Mouse (Mus musculus): ENCODE measurements at regions not wholly inside any gene's neighbourhood (a gene's known extent, or its start where the extent isn't known, plus 50 kb on each side); places are given as distances from the start of the nearest gene placed in this dataset.

GRCm38 (mm10) chr7:136083005-136083404, 366.8 kb upstream of the Mki67 start:
- no peak for DNase-seq (ENCODE audit: low spot score in 2 of 2)

DNA sequence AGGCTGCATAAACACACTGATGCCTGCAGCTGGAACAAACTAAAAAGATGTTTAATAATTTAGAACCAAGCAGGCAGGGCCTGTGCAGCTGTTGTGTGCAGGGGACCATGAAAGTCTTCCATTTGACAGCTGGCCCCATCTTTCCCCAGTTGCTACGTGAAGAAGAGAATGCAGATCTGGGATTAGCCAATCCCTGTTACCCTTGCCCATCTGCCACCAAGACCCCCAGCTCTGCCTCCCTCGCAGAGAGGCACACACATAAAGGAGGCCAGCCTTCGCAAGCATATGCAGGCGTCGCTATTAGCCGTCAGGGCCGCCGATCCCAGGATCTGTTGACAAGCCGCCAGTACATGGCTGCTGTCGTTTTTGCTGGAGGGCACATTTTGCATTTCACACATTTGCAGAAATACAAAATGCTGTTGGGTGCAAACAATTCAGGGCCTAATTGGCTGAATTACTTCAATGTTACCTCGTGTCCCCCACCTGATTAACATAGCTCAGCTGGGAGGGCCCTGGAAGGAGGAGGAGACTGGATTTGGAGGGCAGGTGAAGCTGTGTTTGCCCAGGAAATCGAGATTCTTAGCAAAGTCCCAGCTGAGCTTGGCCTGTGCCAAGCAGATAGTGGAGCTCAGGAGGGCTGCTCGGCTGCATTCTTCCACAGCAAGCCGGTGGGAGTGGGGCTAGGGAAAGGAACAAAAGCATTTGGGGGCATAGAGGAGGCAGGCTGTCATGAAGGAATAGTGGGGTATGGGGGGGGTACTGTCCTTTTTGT, 367.6 kb upstream of the Mki67 start:
- no peak for DNase-seq (ENCODE audit: low spot score in 2 of 2)

DNA sequence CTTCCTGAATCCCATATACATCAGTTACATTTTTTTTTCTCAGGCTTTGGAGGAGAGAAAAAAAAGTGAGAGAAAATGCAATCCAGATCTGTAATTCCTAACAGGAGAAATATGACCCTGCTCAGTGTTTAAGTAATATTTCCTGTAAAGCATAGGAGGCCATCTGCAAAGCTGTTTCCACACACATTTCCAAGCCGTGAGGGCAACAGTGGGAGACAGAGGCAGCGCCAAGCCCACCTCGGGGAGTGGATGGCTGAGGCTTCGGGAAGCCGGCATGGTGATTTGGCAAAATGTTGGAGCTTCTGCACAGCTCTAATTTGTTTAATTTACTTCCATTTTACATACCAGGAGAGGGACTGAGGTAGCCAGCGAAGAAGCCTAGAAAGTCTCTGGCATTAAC, 372.6 kb upstream of the Mki67 start:
- DNase-seq (ENCODE audit: low spot score in 2 of 2) = no peak

DNA sequence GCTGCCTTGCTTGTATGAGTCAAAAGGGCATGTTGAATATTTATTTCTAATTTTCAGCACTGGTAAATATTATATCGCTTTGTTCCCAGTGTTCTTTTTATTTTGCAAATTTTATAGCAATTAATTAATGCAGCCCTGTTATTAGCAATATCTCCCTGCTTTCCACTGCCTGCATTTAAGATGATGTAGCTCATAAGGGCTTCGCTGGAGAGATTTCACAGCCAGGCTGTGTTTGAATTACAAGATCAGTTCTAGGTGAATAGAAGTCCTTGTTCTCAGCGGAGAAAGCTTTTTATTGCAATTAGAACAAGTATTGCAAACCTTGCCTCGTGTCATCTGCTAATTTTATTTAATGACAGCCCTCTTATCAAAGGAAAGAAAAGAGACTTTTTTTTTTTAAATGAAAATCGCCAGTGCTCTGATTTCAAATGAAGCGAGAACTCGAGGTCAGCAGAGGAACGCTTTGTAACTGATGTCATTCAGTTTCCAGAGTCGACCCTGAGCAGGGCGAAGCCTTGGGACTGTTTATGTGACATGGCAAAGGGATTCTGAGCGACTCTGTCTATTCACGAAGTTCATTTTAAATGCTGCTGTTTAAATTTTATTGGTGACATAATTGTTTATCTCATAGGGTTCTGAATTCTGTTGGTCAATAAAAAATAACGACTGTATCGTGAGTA, 378.7 kb upstream of the Mki67 start:
- no peak for DNase-seq (ENCODE audit: low spot score in 2 of 2)

GRCm38 (mm10) chr7:136104021-136104420, 387.9 kb upstream of the Mki67 start:
- no peak for DNase-seq (ENCODE audit: low spot score in 2 of 2)

GRCm38 (mm10) chr7:136112163-136112562, 396.0 kb upstream of the Mki67 start:
- DNase-seq (ENCODE audit: low spot score in 2 of 2) = no peak

- DNase-seq (ENCODE audit: low spot score in 2 of 2) = no peak
These were observed 404.8 kb upstream of the Mki67 start for GRCm38 (mm10) chr7:136120930-136121329.

GRCm38 (mm10) chr7:136121406-136121805, 405.2 kb upstream of the Mki67 start:
- DNase-seq (ENCODE audit: low spot score in 2 of 2) = no peak

DNA sequence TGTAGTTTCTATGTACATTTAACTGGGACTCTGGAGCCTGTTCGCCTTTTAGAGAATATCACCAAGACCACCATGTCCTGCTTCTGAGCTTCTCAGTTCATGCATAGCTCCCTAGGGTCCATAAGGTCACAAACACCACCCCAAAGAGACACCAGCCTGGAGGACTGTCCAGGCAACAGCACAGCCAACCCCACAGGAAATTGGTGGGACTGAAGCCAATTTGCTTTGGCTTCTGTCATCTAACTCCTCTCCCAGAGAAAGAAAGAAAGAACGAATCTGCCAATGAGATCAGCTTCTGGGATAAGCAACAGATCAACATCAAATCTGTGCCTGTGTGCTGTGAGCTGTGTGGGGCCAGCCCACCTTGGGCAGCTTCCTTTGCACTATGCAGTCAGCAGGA, 408.6 kb upstream of the Mki67 start:
- DNase-seq (ENCODE audit: low spot score in 2 of 2) = no peak

DNA sequence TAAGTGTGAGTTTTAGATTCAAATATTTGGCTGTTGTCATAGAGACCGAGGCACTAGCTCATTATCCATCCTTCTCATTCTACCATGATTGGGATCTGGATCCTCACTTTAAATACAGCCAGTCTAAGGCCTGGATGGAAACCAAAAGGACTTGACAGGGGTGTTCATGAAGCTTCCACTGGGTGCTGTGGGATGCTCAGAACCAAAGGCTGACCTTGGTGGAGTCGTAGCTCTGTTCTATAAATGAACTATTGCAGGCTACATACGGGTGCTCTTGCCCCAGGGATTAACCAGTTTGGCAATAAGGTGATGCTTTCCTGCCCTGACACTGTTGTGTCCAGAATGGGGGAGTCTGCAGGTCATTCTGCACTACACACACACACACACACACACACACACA, 410.2 kb upstream of the Mki67 start:
- no peak for DNase-seq (ENCODE audit: low spot score in 2 of 2)

GRCm38 (mm10) chr7:136127576-136127975, 411.4 kb upstream of the Mki67 start:
- DNase-seq (ENCODE audit: low spot score in 2 of 2) = no peak

- peak in 1 of 2 experiments; percentile 26 for DNase-seq (ENCODE audit: low spot score in 2 of 2)
These were observed 413.6 kb upstream of the Mki67 start for GRCm38 (mm10) chr7:136129721-136130123.

GRCm38 (mm10) chr7:136130666-136131239, 414.6 kb upstream of the Mki67 start:
- no peak for DNase-seq (ENCODE audit: low spot score in 2 of 2)

- DNase-seq (ENCODE audit: low spot score in 2 of 2) = no peak
These were observed 416.8 kb upstream of the Mki67 start for GRCm38 (mm10) chr7:136132976-136133375.

GRCm38 (mm10) chr7:136136666-136137065, 420.5 kb upstream of the Mki67 start:
- DNase-seq (ENCODE audit: low spot score in 2 of 2) = no peak

DNA sequence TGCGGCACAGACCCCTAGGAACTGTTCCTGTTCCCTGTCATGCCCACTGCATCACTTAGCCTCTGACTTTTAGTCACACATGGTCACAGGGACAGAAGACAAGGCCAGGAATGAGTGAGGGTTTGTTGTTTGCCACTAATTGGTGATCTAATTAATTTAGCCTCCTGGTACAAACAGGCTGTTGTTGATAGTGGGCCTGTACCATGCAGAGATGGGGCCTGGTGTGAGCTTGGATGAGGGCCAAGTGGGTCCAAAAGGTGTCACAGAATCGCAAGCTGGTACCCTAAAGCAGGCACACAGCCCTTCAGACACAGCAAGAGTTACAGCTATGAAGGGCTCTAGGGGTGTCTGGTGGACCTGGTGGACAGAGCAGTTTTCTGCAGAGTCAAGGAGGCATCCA, 421.2 kb upstream of the Mki67 start:
- DNase-seq (ENCODE audit: low spot score in 2 of 2) = no peak

- DNase-seq (ENCODE audit: low spot score in 2 of 2) = no peak
These were observed 421.9 kb upstream of the Mki67 start for GRCm38 (mm10) chr7:136137831-136138602.

GRCm38 (mm10) chr7:136142832-136143231, 426.7 kb upstream of the Mki67 start:
- no peak for DNase-seq (ENCODE audit: low spot score in 2 of 2)

DNA sequence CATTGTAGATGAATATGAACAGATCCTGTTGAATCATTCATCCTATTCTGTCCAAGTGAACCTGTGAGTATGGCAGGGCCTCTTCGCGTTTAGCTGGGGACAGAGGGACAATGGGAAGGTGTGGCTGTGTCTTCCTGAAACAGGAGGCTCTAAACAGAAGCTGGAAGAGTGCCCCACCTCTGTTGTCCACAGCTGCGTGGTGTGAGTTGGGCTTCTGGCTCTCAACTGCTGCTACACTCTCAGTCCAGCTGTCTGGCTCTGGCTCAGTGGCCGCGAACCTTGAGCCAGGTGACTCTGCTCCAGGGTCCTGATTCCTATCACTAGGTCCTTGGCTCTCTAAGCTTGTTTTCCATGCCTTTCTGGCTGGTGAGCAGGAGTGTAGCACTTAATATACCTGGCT, 434.0 kb upstream of the Mki67 start:
- no peak for DNase-seq (ENCODE audit: low spot score in 2 of 2)

GRCm38 (mm10) chr7:136151301-136151930, 435.3 kb upstream of the Mki67 start:
- DNase-seq (ENCODE audit: low spot score in 2 of 2) = no peak

DNA sequence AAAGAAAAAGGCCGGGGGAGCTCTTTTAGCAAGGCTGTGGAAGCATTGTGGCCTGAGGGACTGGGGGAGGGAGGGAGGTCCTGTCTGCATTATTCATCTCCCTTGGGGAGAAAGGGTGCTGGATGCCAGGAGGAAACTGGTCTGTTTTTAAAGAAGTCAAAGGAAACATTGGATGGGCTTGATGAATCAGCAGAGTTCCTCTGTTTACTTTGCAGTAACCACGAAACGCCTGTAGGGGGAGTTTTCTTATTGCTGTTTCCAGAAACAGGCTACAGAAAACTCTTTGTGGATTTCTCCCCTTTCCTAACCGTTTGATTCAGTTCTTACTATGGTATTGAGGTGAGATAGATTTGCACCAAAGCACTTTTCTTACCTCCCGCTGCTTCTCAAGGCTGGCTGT, 436.3 kb upstream of the Mki67 start:
- DNase-seq (ENCODE audit: low spot score in 2 of 2) = peak; percentile 46 to 58

Measured in layer of hippocampus, adult 8-10 months (tissue).